Mouse (Mus musculus) MEL (cell line): ENCODE data around the gene Sec22c. TPM values are rescaled to one million over a fixed set of nuclear protein-coding genes. Genes with fewer than 3 reads are reported as not detected.
A peak's percentile ranks its signal among the peaks of the same experiment; 100 is the strongest.

Source experiments
- DNase-seq: peaks from one replicate; pipeline ENCODE4 v3.0.0; 2011; ENCODE audit warnings: low read depth, low spot score
- H3K27ac ChIP-seq: 2 replicates; pipeline ENCODE4 v1.5.1; 2012; ENCODE audit warnings: low read depth, mild to moderate bottlenecking, control low read depth, low read length, moderate library complexity; ENCODE audit not compliant: control insufficient read depth
- H3K27me3 ChIP-seq, 2 experiments: fragments of 150-350 bp in 1 of 2; sonication (generic) in 1 of 2; 2 replicates each; pipeline ENCODE4 v1.6.1; 2012; ENCODE audit warnings: low read length in 2 of 2, mild to moderate bottlenecking in 2 of 2, improper control_type of control experiment in 1 of 2, moderate library complexity in 1 of 2; ENCODE audit not compliant: insufficient read depth in 2 of 2, control insufficient read depth in 1 of 2
- H3K36me3 ChIP-seq, 2 experiments: 2 replicates each; pipeline ENCODE4 v1.6.1; 2012 to 2014; ENCODE audit warnings: low read length in 2 of 2, improper control_type of control experiment in 1 of 2, inconsistent platforms in 1 of 2, mild to moderate bottlenecking in 1 of 2; ENCODE audit not compliant: insufficient read depth in 2 of 2, control insufficient read depth in 1 of 2
- H3K4me1 ChIP-seq, 2 experiments: fragments of 150-350 bp in 1 of 2; sonication (generic) in 1 of 2; 2 replicates each; pipeline ENCODE4 v1.6.1; 2012; ENCODE audit warnings: low read length in 2 of 2, improper control_type of control experiment in 1 of 2, mild to moderate bottlenecking in 1 of 2; ENCODE audit not compliant: insufficient read depth in 2 of 2, control insufficient read depth in 1 of 2
- H3K4me3 ChIP-seq, 2 experiments: fragments of 150-350 bp in 1 of 2; sonication (generic) in 1 of 2; 2 replicates each; pipeline ENCODE4 v1.5.1; 2012; ENCODE audit warnings: low read depth in 2 of 2, low read length in 2 of 2, mild to moderate bottlenecking in 2 of 2, moderate library complexity in 2 of 2, control low read depth in 1 of 2, improper control_type of control experiment in 1 of 2; ENCODE audit not compliant: control insufficient read depth in 1 of 2, insufficient read depth in 1 of 2
- H3K79me2 ChIP-seq: 2 replicates; pipeline ENCODE4 v1.6.1; 2012; ENCODE audit warnings: mild to moderate bottlenecking, low read length, moderate library complexity; ENCODE audit not compliant: control insufficient read depth, poor library complexity, insufficient read depth
- H3K9ac ChIP-seq: 2 replicates; pipeline ENCODE4 v1.6.1; 2012; ENCODE audit warnings: low read depth, mild to moderate bottlenecking, control low read depth, low read length, moderate library complexity; ENCODE audit not compliant: control insufficient read depth, poor library complexity, severe bottlenecking
- H3K9me3 ChIP-seq: fragments of 150-350 bp; sonication (generic); replicated peaks from 2 replicates; pipeline ENCODE4 v1.6.1; 2012; ENCODE audit warnings: mild to moderate bottlenecking, low read length, improper control_type of control experiment, moderate library complexity; ENCODE audit not compliant: insufficient read depth
- CHD1 ChIP-seq: IDR thresholded peaks from 2 replicates; pipeline ENCODE4 v1.6.1; 2012; ENCODE audit warnings: low read depth, mild to moderate bottlenecking, inconsistent platforms, low read length, improper control_type of control experiment
- ELF1 ChIP-seq: IDR thresholded peaks from 2 replicates; pipeline ENCODE4 v1.6.1; 2014; ENCODE audit warnings: low read depth, mild to moderate bottlenecking, inconsistent platforms, low read length, improper control_type of control experiment, moderate library complexity
- HCFC1 ChIP-seq: IDR thresholded peaks from 2 replicates; pipeline ENCODE4 v1.6.1; 2012; ENCODE audit warnings: low read depth, mild to moderate bottlenecking, inconsistent platforms, low read length, improper control_type of control experiment, moderate library complexity
- MAFK ChIP-seq: IDR thresholded peaks from 2 replicates; pipeline ENCODE4 v1.6.1; 2011; ENCODE audit warnings: low read depth, mild to moderate bottlenecking, low read length, improper control_type of control experiment, borderline replicate concordance
- MAX ChIP-seq: IDR thresholded peaks from 2 replicates; pipeline ENCODE4 v1.6.1; 2011; ENCODE audit warnings: low read length, improper control_type of control experiment
- MAZ ChIP-seq: IDR thresholded peaks from 2 replicates; pipeline ENCODE4 v1.6.1; 2012; ENCODE audit warnings: low read depth, mild to moderate bottlenecking, inconsistent platforms, low read length, improper control_type of control experiment
- MEF2A ChIP-seq: IDR thresholded peaks from 2 replicates; pipeline ENCODE4 v1.6.1; 2014; ENCODE audit warnings: low read depth, mild to moderate bottlenecking, inconsistent platforms, low read length, improper control_type of control experiment; ENCODE audit not compliant: poor library complexity, insufficient replicate concordance, severe bottlenecking; ENCODE audit errors: extremely low read depth
- MXI1 ChIP-seq: IDR thresholded peaks from 2 replicates; pipeline ENCODE4 v1.6.1; 2011; ENCODE audit warnings: mild to moderate bottlenecking, low read depth, low read length, improper control_type of control experiment
- MYB ChIP-seq: IDR thresholded peaks from 2 replicates; pipeline ENCODE4 v1.6.1; 2011; ENCODE audit warnings: mild to moderate bottlenecking, low read depth, low read length, improper control_type of control experiment
- MYC ChIP-seq: IDR thresholded peaks from 2 replicates; pipeline ENCODE4 v1.6.1; 2011; ENCODE audit warnings: low read depth, mild to moderate bottlenecking, low read length, improper control_type of control experiment, moderate library complexity
- NELFE ChIP-seq: IDR thresholded peaks from 2 replicates; pipeline ENCODE4 v1.6.1; 2011; ENCODE audit warnings: low read depth, low read length, improper control_type of control experiment
- POLR2A ChIP-seq, 2 experiments: IDR thresholded peaks; 2 replicates each; pipeline ENCODE4 v1.6.1; 2011 to 2012; ENCODE audit warnings: low read length in 2 of 2, mild to moderate bottlenecking in 2 of 2, control low read depth in 1 of 2, improper control_type of control experiment in 1 of 2, low read depth in 1 of 2, moderate library complexity in 1 of 2; ENCODE audit not compliant: control insufficient read depth in 1 of 2, insufficient read depth in 1 of 2, poor library complexity in 1 of 2
- POLR2AphosphoS2 ChIP-seq: IDR thresholded peaks from 2 replicates; pipeline ENCODE4 v1.6.1; 2011; ENCODE audit warnings: low read length, improper control_type of control experiment
- SIN3A ChIP-seq: IDR thresholded peaks from 2 replicates; pipeline ENCODE4 v1.6.1; 2012; ENCODE audit warnings: low read length, improper control_type of control experiment, inconsistent platforms
- SMC3 ChIP-seq: IDR thresholded peaks from 2 replicates; pipeline ENCODE4 v1.6.1; 2011; ENCODE audit warnings: low read depth, low read length, improper control_type of control experiment
- TBP ChIP-seq: IDR thresholded peaks from 2 replicates; pipeline ENCODE4 v1.8.0; 2011; ENCODE audit warnings: low read depth, low read length, improper control_type of control experiment
- TCF12 ChIP-seq: IDR thresholded peaks from 2 replicates; pipeline ENCODE4 v1.6.1; 2014; ENCODE audit warnings: low read depth, mild to moderate bottlenecking, inconsistent platforms, low read length, improper control_type of control experiment, moderate library complexity
- UBTF ChIP-seq: IDR thresholded peaks from 2 replicates; pipeline ENCODE4 v1.6.1; 2012; ENCODE audit warnings: low read depth, mild to moderate bottlenecking, inconsistent platforms, low read length, improper control_type of control experiment, moderate library complexity, borderline replicate concordance; ENCODE audit not compliant: insufficient read depth
- USF1 ChIP-seq: IDR thresholded peaks from 2 replicates; pipeline ENCODE4 v1.6.1; 2014; ENCODE audit warnings: low read depth, mild to moderate bottlenecking, inconsistent platforms, low read length, improper control_type of control experiment, moderate library complexity
- USF2 ChIP-seq, 2 experiments: IDR thresholded peaks; 2 replicates each; pipeline ENCODE4 v1.6.1; 2011 to 2012; ENCODE audit warnings: improper control_type of control experiment in 2 of 2, low read length in 2 of 2, borderline replicate concordance in 1 of 2, inconsistent platforms in 1 of 2, low read depth in 1 of 2, mild to moderate bottlenecking in 1 of 2; ENCODE audit not compliant: insufficient read depth in 1 of 2
- ZC3H11A ChIP-seq: IDR thresholded peaks from 2 replicates; pipeline ENCODE4 v1.6.1; 2012; ENCODE audit warnings: low read depth, mild to moderate bottlenecking, inconsistent platforms, low read length, improper control_type of control experiment
- ZMIZ1 ChIP-seq: IDR thresholded peaks from 2 replicates; pipeline ENCODE4 v1.6.1; 2012; ENCODE audit warnings: low read depth, mild to moderate bottlenecking, inconsistent platforms, low read length, improper control_type of control experiment, moderate library complexity
- ZNF384 ChIP-seq: IDR thresholded peaks from 2 replicates; pipeline ENCODE4 v1.6.1; 2012; ENCODE audit warnings: low read depth, mild to moderate bottlenecking, inconsistent platforms, low read length, improper control_type of control experiment
- polyA plus RNA-seq, 2 experiments: library from polyadenylated mRNA; stranded (reverse) in 1 of 2; unstranded in 1 of 2; fragments of >175 nt in 1 of 2; fragments of >200 nt in 1 of 2; gene quantifications; 2 replicates each; pipeline versions ENCODE4 v1.2.1 to v1.2.4; 2012; ENCODE audit warnings: low replicate concordance in 2 of 2, low read depth in 1 of 2; ENCODE audit not compliant: insufficient read length in 2 of 2, insufficient read depth in 1 of 2, missing spikeins in 1 of 2
- total RNA-seq: library from RNA; depleted of rRNA; stranded (reverse); fragments of 300-350 nt; gene quantifications from 2 replicates; pipeline ENCODE4 v1.2.3, GENCODE M21; 2012

The Sec22c gene
- total and polyA plus RNA-seq, 3 experiments, result 5.9 to 10.9 TPM; not detected in 1

DNA sequence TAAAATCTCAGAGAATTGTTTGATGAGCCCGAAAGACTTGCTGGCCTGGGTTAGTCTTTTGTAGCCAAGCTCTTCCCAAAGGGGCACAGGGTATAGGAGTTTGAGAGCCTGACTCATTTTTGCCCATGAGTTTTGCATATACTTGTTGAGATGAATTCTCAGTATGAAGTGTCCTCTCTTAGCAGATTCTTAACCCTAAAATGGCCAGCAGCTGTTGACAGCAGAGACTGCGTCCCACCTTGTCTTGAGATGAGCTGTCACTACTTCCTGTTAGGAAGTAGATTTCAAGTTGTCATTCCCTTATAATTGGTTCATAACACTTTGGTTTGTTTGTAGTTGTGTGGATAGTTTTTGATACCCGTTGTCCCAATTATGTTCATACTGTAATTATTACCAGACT is 35.9 kb upstream of the Sec22c start:
- no peaks in the 10 kb centered on the region for H3K27me3 ChIP-seq
- no peak overlapping the region for H3K4me3 ChIP-seq
- no peak for DNase-seq
- no peaks in the 10 kb centered on the region for H3K4me1 ChIP-seq
- TF ChIP-seq POLR2AphosphoS2 (no peak), UBTF (no peak), NELFE (no peak), MXI1 (no peak), MYB (no peak), HCFC1 (no peak)
- TF ChIP-seq, all 39 proteins: peak for 0
- Histone ChIP-seq H3K27ac (no peak overlapping the region), H3K9ac (no peak overlapping the region), H3K9me3 (no peaks in the 10 kb centered on the region), H3K36me3 (peaks cover 0 to 48% of the 10 kb centered on the region in 2 experiments; a peak in 2 of 4 replicates), H3K79me2 (no peaks in the 10 kb centered on the region)

DNA sequence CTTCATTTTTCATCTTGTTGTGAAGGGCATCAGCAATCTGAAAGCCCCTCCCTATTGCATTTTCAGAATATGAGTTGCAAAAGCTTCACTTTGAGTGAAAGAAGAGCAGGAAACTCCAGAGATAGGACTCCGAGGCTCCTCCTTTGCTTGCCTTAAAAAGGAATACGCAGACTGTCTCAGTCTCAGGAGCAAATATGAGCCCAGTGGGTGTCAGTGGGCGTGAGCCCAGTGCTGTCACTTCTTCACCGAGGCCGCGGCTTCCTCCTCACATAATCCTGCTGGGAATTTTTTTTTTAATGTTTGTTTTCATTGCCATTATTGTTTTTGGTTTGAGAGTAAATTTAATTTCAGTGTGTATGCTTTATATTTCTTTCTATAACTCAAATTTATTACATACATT is 35.2 kb upstream of the Sec22c start:
- no peak overlapping the region for H3K4me3 ChIP-seq
- no peak for DNase-seq
- no peaks in the 10 kb centered on the region for H3K79me2 ChIP-seq
- H3K4me1 ChIP-seq, result no peaks in the 10 kb centered on the region
- no peaks in the 10 kb centered on the region for H3K27me3 ChIP-seq
- H3K9ac ChIP-seq, result no peak overlapping the region
- TF ChIP-seq MAZ, result no peak
- TF ChIP-seq MAX, result no peak
- no peak for TF ChIP-seq SMC3
- no peak overlapping the region for H3K27ac ChIP-seq
- H3K36me3 ChIP-seq, result peaks cover 0 to 51% of the 10 kb centered on the region in 2 experiments; a peak in 2 of 4 replicates
- H3K9me3 ChIP-seq, result no peaks in the 10 kb centered on the region

- Histone ChIP-seq H3K79me2 (peaks cover 44% of the 10 kb centered on the region), H3K36me3 (peaks cover 6 to 26% of the 10 kb centered on the region in 2 experiments), H3K9me3 (no peaks in the 10 kb centered on the region), H3K9ac (peak overlapping the region; percentile 86), H3K27me3 (no peaks in the 10 kb centered on the region), H3K4me3 (peak overlapping the region; percentile 75 to 83), H3K27ac (peak overlapping the region; percentile 68), H3K4me1 (peaks cover 4 to 9% of the 10 kb centered on the region in 2 experiments; a peak in 3 of 4 replicates)
- TF ChIP-seq POLR2A (IDR thresholded peaks at IDR 0.05; ENCODE audit: control insufficient read depth in 1 of 2, insufficient read depth in 1 of 2, low read depth in 1 of 2, low read length in 2 of 2, poor library complexity in 1 of 2), result peak in 1 of 2 experiments; percentile 38; a peak in 1 of 4 replicates
- no peak for TF ChIP-seq USF1
- TF ChIP-seq SMC3, result 0 out of 2 replicates have a peak, but pooled peaks have one; percentile 5
- TF ChIP-seq USF2 (IDR thresholded peaks at IDR 0.05; ENCODE audit: borderline replicate concordance in 1 of 2, insufficient read depth in 1 of 2, low read depth in 1 of 2, low read length in 2 of 2), result no peak
- peak; percentile 68 for TF ChIP-seq SIN3A
- no peak for TF ChIP-seq ELF1
- no peak for TF ChIP-seq ZC3H11A
- peak; percentile 89 for TF ChIP-seq MXI1
- no peak for TF ChIP-seq MYB
- peak; percentile 57; the same call in 1 of the 2 replicates for TF ChIP-seq CHD1
- peak; percentile 87 for TF ChIP-seq MAX
- TF ChIP-seq MAFK, result no peak
- no peak for TF ChIP-seq TBP
- peak; percentile 75 for TF ChIP-seq ZNF384
- no peak for TF ChIP-seq HCFC1
- no peak for TF ChIP-seq NELFE
- TF ChIP-seq MYC, result peak; percentile 80
- no peak for TF ChIP-seq MEF2A
- no peak for TF ChIP-seq ZMIZ1
- TF ChIP-seq TCF12, result 0 out of 2 replicates have a peak, but pooled peaks have one; percentile 24
- DNase-seq, result peak; percentile 79
Observed at GRCm38 (mm10) chr9:121719347-121720331, 14.3 kb upstream of the Sec22c start.
